Mouse (Mus musculus) megakaryocyte, embryonic 14.5 days (primary cell): ENCODE measurements at regions not wholly inside any gene's neighbourhood (a gene's known extent, or its start where the extent isn't known, plus 50 kb on each side); places are given as distances from the start of the nearest gene placed in this dataset.
"Not testable (repeated sequence)": the region's sequence is repeated elsewhere in the genome, so short reads cannot be mapped to it uniquely, and the experiment has no call there.

Experiments used
- FLI1 ChIP-seq: IDR thresholded peaks from 2 replicates; pipeline ENCODE4 v1.6.1; 2012; ENCODE audit warnings: low read length, inconsistent platforms, mixed read lengths
- GATA1 ChIP-seq: IDR thresholded peaks from 3 replicates; pipeline ENCODE4 v1.6.1; 2012; ENCODE audit warnings: mixed read lengths, low read length, inconsistent platforms, borderline replicate concordance

DNA sequence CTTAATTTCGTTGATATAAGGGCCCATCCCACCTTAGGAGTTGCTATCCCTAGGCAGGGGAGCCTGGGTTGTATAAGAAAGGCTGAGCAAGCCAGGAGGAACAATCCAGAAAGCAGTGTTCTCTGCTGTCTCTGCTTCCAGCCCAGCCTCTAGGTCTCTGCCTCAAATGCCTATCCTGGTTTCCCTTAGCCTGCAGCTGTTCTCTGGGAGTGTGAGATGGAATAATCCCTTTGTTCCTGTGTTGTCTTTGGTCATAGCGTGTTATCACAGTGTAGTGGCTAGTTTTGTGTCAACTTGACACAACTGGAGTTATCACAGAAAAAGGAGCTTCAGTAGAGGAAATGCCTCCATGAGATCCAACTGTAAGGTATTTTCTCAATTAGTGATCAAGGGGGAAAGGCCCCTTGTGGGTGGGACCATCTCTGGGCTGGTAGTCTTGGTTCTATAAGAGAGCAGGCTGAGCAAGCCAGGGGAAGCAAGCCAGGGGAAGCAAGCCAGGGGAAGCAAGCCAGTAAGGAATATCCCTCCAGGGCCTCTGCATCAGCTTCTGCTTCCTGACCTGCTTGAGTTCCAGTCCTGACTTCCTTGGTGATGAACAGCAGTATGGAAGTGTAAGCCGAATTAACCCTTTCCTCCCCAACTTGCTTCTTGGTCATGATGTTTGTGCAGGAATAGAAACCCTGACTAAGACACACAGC is 64.0 kb downstream of the Rhob start:
- TF ChIP-seq GATA1, FLI1: not testable (repeated sequence)
